Mouse (Mus musculus) embryo, embryonic 10 days (tissue): ENCODE results near the gene Itpr2.
A peak's percentile ranks its signal among the peaks of the same experiment; 100 is the strongest.
"Not testable (repeated sequence)": the region's sequence is repeated elsewhere in the genome, so short reads cannot be mapped to it uniquely, and the experiment has no call there.

Experiments used
- DNase-seq: peaks from one replicate; pipeline ENCODE4 v3.0.0-alpha.2; 2015; ENCODE audit warnings: low spot score

Itpr2 gene

GRCm38 (mm10) chr6:146468361-146468760, 33.7 kb downstream of the Itpr2 start:
- DNase-seq: peak; percentile 80

DNA sequence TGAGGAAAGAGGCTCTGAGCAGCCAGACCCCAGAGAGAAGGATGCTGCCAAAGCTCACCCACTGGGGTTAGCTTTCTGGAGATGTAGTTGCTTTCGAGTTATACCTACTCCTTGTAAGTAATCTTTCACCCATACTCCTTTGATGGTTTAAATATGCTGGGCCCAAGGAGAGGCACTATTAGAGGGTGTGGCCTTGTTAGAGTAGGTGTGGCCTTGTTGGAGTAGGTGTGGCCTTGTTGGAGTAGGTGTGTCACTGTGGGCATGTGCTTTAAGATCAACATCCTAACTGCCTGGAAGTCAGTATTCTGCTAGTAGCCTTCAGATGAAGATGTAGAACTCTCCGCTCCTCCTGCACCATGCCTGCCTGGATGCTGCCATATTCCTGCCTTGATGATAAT, 37.4 kb downstream of the Itpr2 start:
- DNase-seq: not testable (repeated sequence)

DNA sequence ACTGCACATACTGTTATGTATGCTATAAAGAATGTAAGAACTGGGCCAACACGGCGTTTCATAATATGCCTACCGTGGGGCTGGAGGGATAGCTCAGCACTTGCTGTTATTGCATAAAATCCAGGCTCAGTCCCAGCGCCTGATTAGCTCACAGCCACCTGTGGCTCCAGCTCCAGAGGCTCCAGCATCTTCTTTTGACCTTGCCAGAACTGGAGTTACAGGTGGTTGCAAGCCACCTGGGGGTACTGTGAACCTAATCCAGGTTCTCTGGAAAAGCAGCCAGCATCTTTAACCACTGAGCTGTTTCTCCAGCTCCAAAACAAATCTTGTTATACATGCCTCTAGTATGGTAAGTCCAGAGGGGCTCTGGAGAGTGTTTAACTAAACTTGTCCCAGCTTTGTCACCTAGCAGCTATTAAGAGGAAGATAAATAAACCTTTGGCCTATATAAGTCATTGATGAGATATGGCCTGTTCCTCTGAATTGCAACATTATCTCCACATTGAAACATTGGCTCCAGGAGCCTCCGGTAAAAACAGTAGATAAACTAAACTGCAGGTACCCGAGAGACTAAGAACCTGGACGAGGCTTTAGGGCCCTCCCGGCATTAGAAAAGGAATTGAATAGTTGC, 37.9 kb downstream of the Itpr2 start:
- DNase-seq: no peak

DNA sequence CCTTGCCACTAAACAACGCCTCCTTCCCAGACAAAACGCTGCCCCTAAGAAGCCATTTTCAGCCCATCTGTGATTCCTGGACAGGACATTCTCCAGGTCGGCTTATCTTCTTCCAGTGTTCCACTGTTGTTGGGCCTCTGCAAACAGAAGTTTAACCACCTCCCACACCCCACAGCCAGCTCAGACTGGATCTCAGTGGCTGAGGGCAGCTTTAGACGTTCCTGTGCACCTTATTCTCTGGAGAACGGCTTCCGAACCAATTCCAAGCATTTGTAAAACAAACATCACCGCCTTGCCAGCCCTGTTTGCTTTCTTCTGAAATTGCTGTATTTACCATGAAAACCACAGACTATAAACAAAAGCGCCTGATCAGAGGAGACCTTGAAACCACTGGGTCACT, 41.1 kb downstream of the Itpr2 start:
- DNase-seq: no peak

DNA sequence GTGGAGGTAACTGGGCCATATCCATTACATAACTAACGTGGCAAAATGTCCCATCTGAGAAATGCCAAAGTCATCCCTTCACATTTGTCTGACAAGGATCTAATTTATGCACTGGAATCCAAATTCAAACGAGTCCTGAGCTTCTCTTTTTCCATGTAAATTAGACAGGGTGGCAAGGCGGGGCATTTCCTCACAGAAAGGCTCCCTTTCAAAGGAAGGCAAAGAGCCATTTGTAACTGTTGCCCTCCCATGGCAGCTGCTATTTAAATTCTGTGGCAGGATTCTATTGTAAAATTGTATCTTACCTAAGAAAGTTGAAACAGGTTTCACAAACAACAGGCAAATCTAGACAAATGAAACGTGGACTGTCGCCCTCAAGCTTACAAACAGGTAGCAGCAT, 43.6 kb downstream of the Itpr2 start:
- DNase-seq: no peak

- no peak for DNase-seq
These were observed 45.3 kb downstream of the Itpr2 start for GRCm38 (mm10) chr6:146456741-146457140.

DNA sequence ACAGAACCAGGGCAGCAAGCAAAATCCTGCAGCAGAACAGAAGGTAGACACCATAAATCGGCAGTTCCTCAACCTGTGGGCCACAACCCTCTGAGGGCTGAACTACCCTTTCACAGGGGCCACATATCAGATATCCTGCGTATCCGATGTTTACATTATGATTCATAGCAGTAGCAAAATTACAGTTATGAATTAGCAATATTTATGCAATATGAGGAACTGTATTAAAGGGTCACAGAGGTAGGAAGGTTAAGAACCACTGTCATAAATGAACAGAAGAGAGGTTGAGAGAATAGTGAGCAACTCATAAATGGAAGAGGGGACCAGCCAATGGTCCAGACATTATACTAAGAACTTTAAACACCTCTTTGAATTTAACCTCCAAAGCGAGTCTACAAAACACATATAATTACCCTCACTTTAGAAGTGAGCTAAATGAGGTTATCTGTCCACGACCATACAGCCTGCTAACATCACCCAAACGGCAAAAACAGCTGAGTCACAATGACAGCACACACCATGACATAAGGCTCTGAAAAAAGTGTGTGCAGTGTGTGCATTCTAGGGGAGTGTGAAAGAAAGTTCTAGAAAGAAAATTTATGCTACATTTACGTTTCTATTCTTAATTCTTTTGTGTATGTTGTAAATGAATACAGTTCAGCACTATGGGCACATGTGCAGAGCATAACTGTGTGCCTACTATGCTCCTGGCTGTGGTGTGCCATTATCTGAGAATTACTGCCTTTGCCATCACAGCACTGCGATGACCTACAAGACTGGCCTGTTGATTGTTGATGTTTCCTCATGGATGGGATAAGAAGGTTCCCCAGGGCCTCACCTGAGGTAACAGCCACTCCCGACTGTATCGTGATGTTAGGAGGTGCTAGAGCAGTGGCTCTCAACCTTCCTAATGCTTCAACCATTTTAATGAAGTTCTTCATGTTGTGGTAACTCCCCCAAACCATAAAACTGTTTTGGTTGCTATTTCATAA, 47.2 kb downstream of the Itpr2 start:
- no peak for DNase-seq

GRCm38 (mm10) chr6:146452474-146452873, 49.5 kb downstream of the Itpr2 start:
- no peak for DNase-seq

DNA sequence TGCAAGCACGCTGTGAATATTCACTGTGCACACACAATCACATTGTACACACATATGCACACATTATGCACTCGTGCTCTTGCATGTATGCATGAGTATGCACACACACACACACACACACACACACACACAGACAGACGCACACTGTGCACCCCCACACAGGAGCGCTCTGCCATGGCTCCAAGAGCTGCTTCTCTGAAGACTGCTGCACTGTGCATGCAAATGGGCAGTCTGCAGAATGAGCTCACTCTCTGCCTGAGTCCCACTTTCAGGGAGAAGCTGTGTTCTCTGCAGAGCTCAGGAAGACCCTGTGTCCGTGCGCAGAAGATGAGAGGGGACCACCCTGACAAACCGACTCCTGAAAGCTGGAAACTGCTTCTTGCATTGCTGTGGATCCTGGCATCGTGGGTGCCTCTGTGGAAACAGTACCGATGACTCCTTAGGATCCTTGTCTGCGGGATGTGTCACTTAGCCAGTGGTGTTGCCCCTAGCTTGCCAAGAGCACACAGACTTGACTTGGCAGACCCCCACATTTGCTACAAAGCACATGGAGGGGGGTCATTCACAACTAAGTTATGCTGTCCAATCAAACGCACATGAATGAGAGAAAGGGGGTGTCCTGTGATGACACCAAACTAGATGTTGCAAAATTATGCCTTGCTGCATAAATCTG, 55.9 kb downstream of the Itpr2 start:
- no peak for DNase-seq

- DNase-seq: no peak
These were observed 62.2 kb downstream of the Itpr2 start for GRCm38 (mm10) chr6:146439826-146440225.

- DNase-seq: no peak
These were observed 62.8 kb downstream of the Itpr2 start for GRCm38 (mm10) chr6:146439071-146439818.

DNA sequence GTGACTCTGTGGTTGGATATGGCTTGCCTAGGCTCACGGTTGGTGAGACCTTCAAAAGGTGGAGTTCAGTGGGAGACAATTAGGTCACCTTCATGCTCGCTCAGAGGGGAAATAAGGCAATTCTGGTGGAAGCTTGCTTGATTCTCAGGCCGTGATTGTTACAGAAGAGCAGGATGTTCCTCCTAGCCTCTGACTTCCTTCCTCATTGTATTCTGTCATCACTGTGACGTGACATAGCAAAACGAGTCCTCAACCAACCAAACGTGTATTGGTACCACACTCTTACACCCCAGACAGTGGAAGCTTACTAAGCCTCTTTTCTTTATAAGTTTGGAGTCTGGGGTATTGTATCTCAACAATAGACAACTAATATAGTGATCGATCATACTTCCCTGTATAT, 64.0 kb downstream of the Itpr2 start:
- no peak for DNase-seq

GRCm38 (mm10) chr6:146436916-146437496, 65.0 kb downstream of the Itpr2 start:
- DNase-seq: peak; percentile 57

GRCm38 (mm10) chr6:146434217-146434616, 67.8 kb downstream of the Itpr2 start:
- DNase-seq: no peak

DNA sequence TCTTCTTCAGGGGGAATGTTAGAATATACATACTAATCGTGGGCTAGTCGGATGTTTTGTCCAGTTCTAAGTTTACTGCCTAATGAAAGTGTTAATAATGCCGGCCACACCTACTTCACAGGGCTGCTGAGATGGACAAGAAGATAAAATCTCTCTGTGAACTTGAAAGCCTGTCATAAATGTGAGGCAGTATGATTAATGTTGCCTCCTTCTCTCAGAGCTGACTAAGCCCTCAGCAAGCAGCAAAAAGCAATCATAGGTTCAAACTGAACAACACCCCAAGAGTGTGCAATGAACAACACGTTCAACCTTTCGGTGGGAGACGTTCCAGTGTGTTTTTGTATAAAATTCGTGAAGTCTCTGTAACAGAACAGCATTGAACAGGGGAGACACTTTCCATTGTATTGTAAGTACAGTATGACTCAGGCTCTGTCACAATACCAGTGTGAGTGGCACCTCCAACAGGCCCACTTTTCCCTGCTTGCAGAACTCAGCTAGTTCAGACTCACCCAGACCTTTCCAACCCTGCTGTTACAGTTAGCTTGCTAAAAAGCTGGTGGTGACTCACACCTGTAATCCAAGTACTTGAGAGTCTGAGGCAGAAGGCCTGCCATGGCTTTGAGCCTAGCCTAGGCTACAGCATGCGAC, 69.7 kb downstream of the Itpr2 start:
- DNase-seq: no peak

GRCm38 (mm10) chr6:146431777-146432176, 70.2 kb downstream of the Itpr2 start:
- no peak for DNase-seq

DNA sequence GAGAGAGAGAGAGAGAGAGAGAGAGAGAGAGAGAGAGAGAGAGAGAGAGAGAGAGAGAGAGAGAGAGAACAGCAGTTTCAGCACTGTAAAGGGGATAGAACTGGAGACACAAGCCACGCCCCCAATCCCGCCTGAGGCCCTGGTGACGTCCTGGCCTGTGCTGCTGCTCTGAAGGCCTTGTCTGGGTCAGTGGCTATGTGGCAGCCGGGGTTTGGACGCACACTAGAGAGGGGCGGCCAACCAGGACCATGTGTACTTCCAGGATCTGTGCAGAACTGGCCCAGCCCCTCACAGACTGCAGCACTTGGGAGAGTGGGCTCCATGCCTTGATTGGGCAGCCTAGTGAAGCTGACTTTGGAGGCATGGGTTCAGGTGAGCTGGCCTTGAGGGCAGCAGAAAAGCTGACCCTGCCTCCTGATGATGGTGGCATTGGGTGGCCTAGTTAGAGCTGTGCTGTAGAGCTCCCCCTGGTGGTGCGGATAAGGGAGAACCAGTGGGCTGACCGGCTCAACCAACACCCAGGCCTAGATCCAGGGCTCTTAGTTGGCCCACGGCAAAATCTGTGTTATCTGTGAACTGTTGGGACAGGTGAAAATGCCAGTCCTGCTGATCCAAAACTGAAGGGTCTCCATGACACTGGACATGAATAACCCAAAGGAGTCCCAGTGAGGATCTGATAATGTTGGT, 72.2 kb downstream of the Itpr2 start:
- DNase-seq: peak; percentile 56

DNA sequence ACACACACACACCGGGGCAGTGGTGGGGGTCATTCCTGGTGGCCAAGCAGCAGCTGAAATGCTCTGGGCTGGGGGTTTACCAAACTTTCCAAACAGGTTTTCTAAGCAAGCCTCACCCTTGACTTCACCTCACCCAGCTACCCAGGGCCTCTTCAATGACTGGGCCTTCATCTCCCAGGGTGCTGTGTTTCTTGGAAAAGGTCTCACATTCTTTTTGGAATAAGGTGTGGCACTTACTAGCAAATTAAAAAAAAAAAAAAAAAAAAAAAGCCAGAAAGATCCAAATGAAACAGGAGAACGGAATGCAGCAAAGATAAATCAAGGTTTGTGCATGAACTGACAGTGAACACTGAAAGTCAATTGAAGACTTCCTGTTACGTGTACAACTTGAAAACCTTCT, 77.2 kb downstream of the Itpr2 start:
- DNase-seq: no peak

DNA sequence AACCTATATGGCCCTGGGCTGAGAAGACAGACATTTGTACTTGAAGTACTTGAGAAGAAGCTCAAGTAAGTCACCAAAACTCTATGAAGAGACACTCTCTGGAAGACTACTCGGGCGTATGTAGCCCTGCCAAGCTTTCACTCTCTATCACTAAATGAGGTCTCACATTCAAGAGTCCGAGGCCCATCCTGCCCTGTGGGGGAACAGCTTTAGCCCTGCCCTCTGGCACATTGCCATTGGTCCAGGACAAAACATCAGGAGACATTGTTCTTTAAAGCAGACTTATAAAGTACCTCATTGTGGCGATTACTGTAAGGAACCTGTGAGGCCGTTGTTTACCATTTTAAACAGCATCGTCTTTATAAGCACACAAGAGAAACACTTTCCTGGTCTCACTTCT, 77.7 kb downstream of the Itpr2 start:
- no peak for DNase-seq

- no peak for DNase-seq
These were observed 81.3 kb downstream of the Itpr2 start for GRCm38 (mm10) chr6:146420718-146421117.

DNA sequence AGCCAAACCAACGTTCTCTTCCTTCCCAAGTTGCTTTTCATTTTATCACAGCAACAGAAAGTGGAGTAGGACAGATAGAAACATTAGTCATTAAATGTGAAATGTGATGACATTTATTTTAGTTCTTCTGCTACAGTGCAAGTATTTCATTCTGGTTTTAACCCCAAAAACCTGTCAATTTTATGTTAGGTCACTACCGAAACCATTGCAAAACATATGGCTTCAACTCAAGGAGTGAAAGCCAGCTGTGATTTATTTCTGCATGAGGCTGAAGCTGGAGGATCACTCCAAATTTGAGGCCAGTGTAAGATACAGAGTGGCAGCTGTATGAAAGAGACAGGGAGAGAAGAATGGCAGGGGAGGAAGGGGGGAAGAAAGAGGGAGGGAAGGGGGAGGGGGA, 85.6 kb downstream of the Itpr2 start:
- DNase-seq: no peak
